Mouse (Mus musculus) limb, embryonic 14.5 days (tissue): ENCODE measurements around the gene Poc1a. TPM values are rescaled to one million over a fixed set of nuclear protein-coding genes. Genes with fewer than 3 reads are reported as not detected.

Source experiments
- ATAC-seq: fragments of 200-750 bp; cut with Nextera tagmentation; 2 replicates; pipeline ENCODE4 v1.8.0; 2017; ENCODE audit warnings: low read depth, moderate number of reproducible peaks, moderate TSS enrichment; ENCODE audit not compliant: low FRiP score
- DNase-seq: peaks from one replicate; pipeline ENCODE4 v3.0.0-alpha.2; 2015; ENCODE audit warnings: low spot score
- H3K27ac ChIP-seq: fragments of 300-500 bp; sonication (generic); replicated peaks from 2 replicates; pipeline ENCODE4 v1.5.1; 2014; ENCODE audit warnings: low read depth, mild to moderate bottlenecking, low read length, moderate library complexity, mixed read lengths
- H3K27me3 ChIP-seq: fragments of 300-500 bp; sonication (generic); 2 replicates; pipeline ENCODE4 v1.6.1; 2014; ENCODE audit warnings: low read length, mixed read lengths; ENCODE audit not compliant: control insufficient read depth, insufficient read depth
- H3K36me3 ChIP-seq: fragments of 300-500 bp; sonication (generic); 2 replicates; pipeline ENCODE4 v1.6.1; 2014; ENCODE audit warnings: mild to moderate bottlenecking, low read length, moderate library complexity, mixed read lengths; ENCODE audit not compliant: control insufficient read depth, insufficient read depth
- H3K4me1 ChIP-seq: fragments of 300-500 bp; sonication (generic); 2 replicates; pipeline ENCODE4 v1.6.1; 2014; ENCODE audit warnings: antibody characterized with exemption, low read length, mixed read lengths; ENCODE audit not compliant: control insufficient read depth, insufficient read depth
- H3K4me2 ChIP-seq: fragments of 300-500 bp; sonication (generic); replicated peaks from 2 replicates; pipeline ENCODE4 v1.6.1; 2014; ENCODE audit warnings: low read depth, mild to moderate bottlenecking, low read length, moderate library complexity; ENCODE audit not compliant: severe bottlenecking
- H3K4me3 ChIP-seq: fragments of 300-500 bp; sonication (generic); replicated peaks from 2 replicates; pipeline ENCODE4 v1.5.1; 2014; ENCODE audit warnings: low read length
- H3K9ac ChIP-seq: fragments of 300-500 bp; sonication (generic); 2 replicates; pipeline ENCODE4 v1.6.1; 2014; ENCODE audit warnings: mild to moderate bottlenecking, low read depth, low read length, moderate library complexity; ENCODE audit not compliant: severe bottlenecking
- H3K9me3 ChIP-seq: fragments of 300-500 bp; sonication (generic); 2 replicates; pipeline ENCODE4 v1.6.1; 2016; ENCODE audit warnings: low read length; ENCODE audit not compliant: control insufficient read depth
- POLR2A ChIP-seq: fragments of 200-500 bp; IDR thresholded peaks from 2 replicates; pipeline ENCODE4 v1.8.0; 2012; ENCODE audit warnings: inconsistent platforms, mild to moderate bottlenecking, moderate library complexity, borderline replicate concordance; ENCODE audit not compliant: insufficient read depth, insufficient read length; ENCODE audit errors: extremely low read depth
- WGBS: fragments of 180-500 bp; shearing (Covaris S2); extraction: QIAGEN DNeasy Blood & Tissue Kit; methylation state at CpG from one replicate; pipeline ENCODE4 v1.1.7; 2014; 5-methylcytosine and 5-hydroxymethylcytosine counted together
- polyA plus RNA-seq, 2 experiments: library from polyadenylated mRNA; depleted of rRNA in 1 of 2; stranded (reverse) in 1 of 2; unstranded in 1 of 2; fragments of >200 nt; fragmentation: Nextera tagmentation in 1 of 2; extraction: Ambion mirVana in 1 of 2; gene quantifications; 2 replicates each; pipeline versions ENCODE4 v1.2.1 to v1.2.3; 2012 to 2014

The Poc1a gene
- polyA plus RNA-seq, 2 experiments: 20.1 to 20.2 TPM

DNA sequence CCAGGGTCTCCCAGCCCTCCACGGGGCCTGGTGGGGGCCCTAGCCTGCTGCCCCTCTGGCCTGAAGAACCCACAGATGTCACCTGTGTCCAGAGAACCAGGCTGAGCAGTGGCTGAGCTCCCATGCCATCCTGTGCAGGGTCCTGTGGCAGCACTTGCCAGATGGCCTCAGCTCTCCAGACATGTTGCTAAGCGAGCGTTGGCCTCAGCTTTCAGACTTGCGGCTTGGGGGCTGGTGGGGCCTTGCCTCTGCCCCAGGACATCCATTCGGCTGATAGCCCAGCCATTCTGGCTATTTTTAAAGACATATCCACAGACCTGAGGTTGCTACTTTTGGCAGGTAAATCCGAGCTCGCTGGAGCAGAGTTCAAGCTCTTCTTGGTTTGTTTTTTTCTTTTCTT is 93.1 kb downstream of the Poc1a start:
- 75% methylated on average over 7 of the region's 7 CpGs for WGBS
- Histone ChIP-seq H3K27ac (no peak overlapping the region), H3K27me3 (no peaks in the 10 kb centered on the region), H3K4me3 (no peak overlapping the region), H3K9ac (no peak overlapping the region), H3K9me3 (no peaks in the 10 kb centered on the region), H3K4me2 (no peak overlapping the region), H3K4me1 (peaks cover 36% of the 10 kb centered on the region), H3K36me3 (peaks cover 81% of the 10 kb centered on the region)
- DNase-seq (no peak), ATAC-seq (no peak)
- TF ChIP-seq POLR2A: no peak

DNA sequence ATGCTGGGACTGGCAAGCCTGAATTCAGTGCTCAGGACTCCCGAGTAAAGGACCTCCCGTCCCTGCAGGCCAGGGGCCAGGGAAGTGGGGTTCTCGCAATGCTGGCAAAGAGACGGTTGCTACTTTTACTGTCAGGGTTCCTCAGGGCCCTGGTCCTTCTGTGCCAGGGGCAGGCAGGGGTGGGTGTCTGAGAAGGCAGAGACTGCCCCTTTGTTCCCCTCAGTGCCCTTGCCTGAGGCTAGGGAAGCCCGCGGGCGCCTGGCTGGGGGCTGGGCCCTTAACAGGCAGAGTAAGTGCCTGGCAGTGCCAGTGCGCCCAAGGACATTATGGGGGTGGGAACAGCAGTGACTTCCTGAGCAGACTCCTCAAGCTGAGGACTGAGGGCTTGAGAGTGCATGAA is 96.4 kb downstream of the Poc1a start:
- DNase-seq: no peak
- H3K27ac ChIP-seq: no peak overlapping the region
- no peak for ATAC-seq

DNA sequence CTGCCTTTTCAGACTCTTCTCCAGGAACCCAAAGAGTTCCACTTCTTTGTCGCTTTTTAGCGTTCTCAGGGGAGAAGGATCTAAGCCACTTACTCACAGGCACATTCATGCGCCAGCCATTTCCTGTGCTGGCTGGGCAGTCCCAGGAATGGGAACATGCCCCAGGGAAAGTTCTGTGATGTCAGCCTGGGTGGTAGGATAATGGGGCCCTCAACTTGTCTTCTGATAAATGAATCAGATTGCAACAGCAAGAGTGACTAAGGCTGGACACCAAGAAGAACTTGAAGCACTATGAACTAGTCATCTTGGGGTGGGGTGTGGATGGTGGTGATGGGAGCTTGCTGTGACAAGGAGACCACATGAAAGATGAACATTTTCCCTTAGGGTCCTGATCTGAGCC is 97.2 kb downstream of the Poc1a start:
- no peak for TF ChIP-seq POLR2A
- 58% methylated on average over 3 of the region's 3 CpGs for WGBS
- Histone ChIP-seq H3K4me2 (no peak overlapping the region), H3K9me3 (no peaks in the 10 kb centered on the region), H3K4me1 (peaks cover 14% of the 10 kb centered on the region), H3K27ac (no peak overlapping the region), H3K27me3 (no peaks in the 10 kb centered on the region), H3K36me3 (peaks cover 52% of the 10 kb centered on the region), H3K4me3 (no peak overlapping the region), H3K9ac (no peak overlapping the region)
- ATAC-seq (no peak), DNase-seq (no peak)

More for the DNA sequence above, 96.4 kb downstream of the Poc1a start:
- Histone ChIP-seq H3K4me2 (no peak overlapping the region), H3K4me3 (no peak overlapping the region), H3K9me3 (no peaks in the 10 kb centered on the region), H3K4me1 (peaks cover 21% of the 10 kb centered on the region), H3K36me3 (peaks cover 60% of the 10 kb centered on the region), H3K9ac (no peak overlapping the region), H3K27me3 (no peaks in the 10 kb centered on the region)
- TF ChIP-seq POLR2A: no peak
- WGBS: 80% methylated on average over 8 of the region's 8 CpGs

DNA sequence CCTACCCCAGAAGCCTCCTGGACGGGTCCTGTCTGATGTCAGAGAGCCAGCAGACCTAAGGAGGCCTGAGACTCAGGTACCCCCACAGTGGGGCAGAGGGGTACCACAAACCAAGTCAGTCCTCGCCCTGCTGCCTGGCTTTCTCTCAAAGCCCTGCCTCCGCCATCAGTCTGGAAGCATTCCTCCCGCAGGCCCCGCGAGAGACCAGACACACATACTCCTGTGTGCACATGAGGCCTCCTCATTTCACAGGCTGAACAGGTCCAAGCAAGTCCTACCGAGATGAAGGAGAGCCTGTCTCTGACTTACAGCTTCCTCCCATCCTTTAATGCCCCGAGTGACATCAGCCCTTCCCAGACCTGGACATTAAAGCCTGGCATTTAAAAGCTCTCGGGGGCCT is 97.9 kb downstream of the Poc1a start:
- no peak overlapping the region for H3K4me2 ChIP-seq
- no peak overlapping the region for H3K4me3 ChIP-seq
- H3K27ac ChIP-seq: peak overlapping the region; percentile 33; the same call in 1 of the 2 replicates
- no peak overlapping the region for H3K9ac ChIP-seq
- no peak for TF ChIP-seq POLR2A
- peaks cover 45% of the 10 kb centered on the region for H3K36me3 ChIP-seq
- ATAC-seq (peak; percentile 34; the same call in 1 of the 2 replicates), DNase-seq (no peak)
- peaks cover 19% of the 10 kb centered on the region for H3K4me1 ChIP-seq
- no peaks in the 10 kb centered on the region for H3K9me3 ChIP-seq
- H3K27me3 ChIP-seq: no peaks in the 10 kb centered on the region
- WGBS: 62% methylated on average over 9 of the region's 9 CpGs

DNA sequence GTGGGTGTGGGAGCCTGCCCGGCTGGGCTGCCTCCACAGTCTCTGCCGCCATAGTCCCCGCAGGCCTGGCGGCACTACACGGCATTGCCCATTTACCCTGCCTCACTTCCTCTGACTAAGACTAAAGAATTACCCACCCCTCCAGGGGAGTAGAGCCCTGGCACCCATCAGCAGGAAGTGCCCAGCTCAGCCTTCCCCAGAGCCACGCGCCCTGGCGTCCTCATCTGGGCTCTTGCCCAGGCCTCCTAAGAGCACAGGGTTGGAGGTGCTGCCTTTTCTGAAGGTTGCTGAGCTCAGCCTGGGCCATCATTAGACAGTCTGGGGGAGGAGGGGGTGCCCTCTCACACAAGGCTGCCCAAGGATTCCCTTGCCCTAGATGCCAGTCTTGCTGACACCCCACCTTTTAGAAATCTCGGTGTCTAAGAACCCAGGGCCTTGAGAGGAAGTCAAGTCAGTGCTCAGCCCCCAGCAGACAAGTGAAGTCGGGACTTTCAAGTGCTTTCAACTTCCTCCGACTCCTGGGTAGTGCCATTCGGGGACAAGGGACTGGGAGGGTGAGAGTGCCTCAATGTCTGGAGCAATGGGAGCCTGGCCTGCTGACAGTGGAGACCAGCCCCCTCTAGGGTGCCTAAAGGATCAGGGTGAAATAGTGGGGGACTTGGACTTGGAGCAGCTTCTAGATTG is 105.5 kb downstream of the Poc1a start:
- no peak for TF ChIP-seq POLR2A
- 87% methylated on average over 12 of the region's 12 CpGs for WGBS
- Histone ChIP-seq H3K4me3 (no peak overlapping the region), H3K27ac (no peak overlapping the region), H3K4me2 (no peak overlapping the region), H3K4me1 (peaks cover 18% of the 10 kb centered on the region), H3K27me3 (no peaks in the 10 kb centered on the region), H3K9ac (no peak overlapping the region), H3K36me3 (no peaks in the 10 kb centered on the region), H3K9me3 (no peaks in the 10 kb centered on the region)
- ATAC-seq: no peak
- no peak for DNase-seq
